Mouse (Mus musculus) myocyte (in vitro differentiated cells): ENCODE measurements at regions not wholly inside any gene's neighbourhood (a gene's known extent, or its start where the extent isn't known, plus 50 kb on each side); places are given as distances from the start of the nearest gene placed in this dataset.

ENCODE experiments used
- H3K27me3 ChIP-seq: one replicate; pipeline ENCODE4 v1.6.1; 2011; ENCODE audit not compliant: control insufficient read depth, insufficient read depth, insufficient read length
- H3K36me3 ChIP-seq: one replicate; pipeline ENCODE4 v1.6.1; 2011; ENCODE audit not compliant: control insufficient read depth, insufficient read depth
- H3K4me2 ChIP-seq: one replicate; pipeline ENCODE4 v1.6.1; 2011; ENCODE audit warnings: low read depth, control low read depth
- H3K4me3 ChIP-seq: one replicate; pipeline ENCODE4 v1.5.1; 2011; ENCODE audit warnings: mild to moderate bottlenecking, control low read depth, moderate library complexity
- H3K79me2 ChIP-seq: one replicate; pipeline ENCODE4 v1.6.1; 2011; ENCODE audit not compliant: control insufficient read depth, insufficient read depth
- H3ac ChIP-seq: one replicate; pipeline ENCODE4 v1.6.1; 2011; ENCODE audit not compliant: control insufficient read depth, insufficient read length
- CEBPB ChIP-seq: IDR thresholded peaks from 2 replicates; pipeline ENCODE4 v1.6.1; 2011; ENCODE audit warnings: mild to moderate bottlenecking, moderate library complexity; ENCODE audit not compliant: poor library complexity, insufficient read depth, severe bottlenecking
- E2F4 ChIP-seq: IDR thresholded peaks from one replicate; pipeline ENCODE4 v1.6.1; 2011; ENCODE audit warnings: mild to moderate bottlenecking, control low read depth, moderate library complexity; ENCODE audit not compliant: insufficient read depth
- MAX ChIP-seq: IDR thresholded peaks from one replicate; pipeline ENCODE4 v1.6.1; 2011; ENCODE audit warnings: low read depth, mild to moderate bottlenecking, control low read depth
- MYOD1 ChIP-seq, 3 experiments: IDR thresholded peaks; one replicate each; pipeline ENCODE4 v1.6.1; 2011; ENCODE audit warnings: control low read depth in 2 of 3, low read depth in 2 of 3, mild to moderate bottlenecking in 2 of 3, moderate library complexity in 1 of 3; ENCODE audit not compliant: insufficient read length in 2 of 3, control insufficient read depth in 1 of 3
- MYOG ChIP-seq, 3 experiments: IDR thresholded peaks; one replicate each; pipeline ENCODE4 v1.6.1; 2011; ENCODE audit warnings: control low read depth in 2 of 3, low read depth in 2 of 3, mild to moderate bottlenecking in 2 of 3; ENCODE audit not compliant: insufficient read length in 2 of 3, control insufficient read depth in 1 of 3, insufficient read depth in 1 of 3
- POLR2A ChIP-seq: IDR thresholded peaks from one replicate; pipeline ENCODE4 v1.6.1; 2011; ENCODE audit warnings: low read depth, mild to moderate bottlenecking, control low read depth, moderate library complexity; ENCODE audit not compliant: insufficient read length
- POLR2AphosphoS2 ChIP-seq: IDR thresholded peaks from one replicate; pipeline ENCODE4 v1.6.1; 2011; ENCODE audit warnings: low read depth, control low read depth; ENCODE audit not compliant: insufficient read length
- REST ChIP-seq: IDR thresholded peaks from one replicate; pipeline ENCODE4 v1.6.1; 2011; ENCODE audit warnings: mild to moderate bottlenecking, control low read depth, moderate library complexity; ENCODE audit not compliant: insufficient read depth, insufficient read length
- SRF ChIP-seq: IDR thresholded peaks from one replicate; pipeline ENCODE4 v1.6.1; 2011; ENCODE audit warnings: low read depth; ENCODE audit not compliant: control insufficient read depth, insufficient read length
- TCF12 ChIP-seq: IDR thresholded peaks from one replicate; pipeline ENCODE4 v1.6.1; 2011; ENCODE audit warnings: mild to moderate bottlenecking, control low read depth; ENCODE audit not compliant: poor library complexity, insufficient read depth, severe bottlenecking
- TCF3 ChIP-seq: IDR thresholded peaks from one replicate; pipeline ENCODE4 v1.6.1; 2011; ENCODE audit warnings: low read depth, control low read depth; ENCODE audit not compliant: insufficient read length
- USF1 ChIP-seq: IDR thresholded peaks from one replicate; pipeline ENCODE4 v1.6.1; 2011; ENCODE audit warnings: low read depth, mild to moderate bottlenecking, control low read depth, moderate library complexity

GRCm38 (mm10) chr14:107844533-107844932 is 1069.4 kb downstream of the Slitrk1 start:
- Histone ChIP-seq H3K36me3 (no peaks in the 10 kb centered on the region), H3K4me3 (no peak overlapping the region), H3K79me2 (no peaks in the 10 kb centered on the region), H3ac (no peak overlapping the region), H3K27me3 (no peaks in the 10 kb centered on the region), H3K4me2 (no peak overlapping the region)
- no peak for TF ChIP-seq TCF12
- no peak for TF ChIP-seq CEBPB
- TF ChIP-seq MAX: no peak
- no peak for TF ChIP-seq MYOG (IDR thresholded peaks at IDR 0.05; ENCODE audit: control insufficient read depth in 1 of 3, insufficient read depth in 1 of 3, insufficient read length in 2 of 3, low read depth in 2 of 3)
- no peak for TF ChIP-seq E2F4
- TF ChIP-seq SRF: no peak
- no peak for TF ChIP-seq TCF3
- no peak for TF ChIP-seq MYOD1 (IDR thresholded peaks at IDR 0.05; ENCODE audit: control insufficient read depth in 1 of 3, insufficient read length in 2 of 3, low read depth in 2 of 3)
- TF ChIP-seq USF1: no peak
- TF ChIP-seq POLR2AphosphoS2: no peak
- no peak for TF ChIP-seq POLR2A
- TF ChIP-seq REST: no peak

- no peak overlapping the region for H3K4me3 ChIP-seq
- H3K4me2 ChIP-seq: no peak overlapping the region
- TF ChIP-seq USF1 (no peak), E2F4 (no peak), CEBPB (no peak), POLR2A (no peak), REST (no peak), SRF (no peak), MYOD1 (IDR thresholded peaks at IDR 0.05; ENCODE audit: control insufficient read depth in 1 of 3, insufficient read length in 2 of 3, low read depth in 2 of 3) (no peak), MYOG (IDR thresholded peaks at IDR 0.05; ENCODE audit: control insufficient read depth in 1 of 3, insufficient read depth in 1 of 3, insufficient read length in 2 of 3, low read depth in 2 of 3) (no peak), MAX (no peak)
- no peaks in the 10 kb centered on the region for H3K36me3 ChIP-seq
- no peaks in the 10 kb centered on the region for H3K27me3 ChIP-seq
- H3K79me2 ChIP-seq: no peaks in the 10 kb centered on the region
- no peak overlapping the region for H3ac ChIP-seq
Observed at GRCm38 (mm10) chr14:107832976-107833375, 1081.0 kb downstream of the Slitrk1 start.

GRCm38 (mm10) chr14:107785242-107785641 is 1128.7 kb downstream of the Slitrk1 start:
- H3K27me3 ChIP-seq: no peaks in the 10 kb centered on the region
- no peaks in the 10 kb centered on the region for H3K36me3 ChIP-seq
- H3K79me2 ChIP-seq: no peaks in the 10 kb centered on the region
- H3ac ChIP-seq: no peak overlapping the region
- TF ChIP-seq E2F4 (no peak), USF1 (no peak), POLR2AphosphoS2 (no peak), MYOG (IDR thresholded peaks at IDR 0.05; ENCODE audit: control insufficient read depth in 1 of 3, insufficient read depth in 1 of 3, insufficient read length in 2 of 3, low read depth in 2 of 3) (no peak), MAX (no peak)
- H3K4me2 ChIP-seq: no peak overlapping the region
- H3K4me3 ChIP-seq: no peak overlapping the region
